In genomic region chr2:102259139-102259538, GRCm38 (mm10) we compare ENCODE assay signal across 9 mouse cellular contexts.
DNase-seq lines count a peak whose midpoint lies in the region; ATAC-seq and TF ChIP-seq lines count a peak whose summit lies in the region.
"Had no signal": no experiment of that assay in that cellular context is flagged by ENCODE, and none has a peak within 500 bp of the region (broad histone marks: within the 10 kb centered on the region; RNA-seq: fewer than 3 reads in every experiment).

No protein-coding gene starts in this region.

- no peak overlapping the region for H3K27ac ChIP-seq in bone marrow macrophage, adult 2 months (ENCODE audit: insufficient read depth, low read depth, low read length)
- no peak overlapping the region for H3K27ac ChIP-seq in forebrain, embryonic 14.5 days (ENCODE audit: low read depth, low read length)
- no peak overlapping the region; the same call in 1 of the 2 replicates for H3K27ac ChIP-seq in hindbrain, embryonic 12.5 days
- H3K27ac ChIP-seq in limb, embryonic 12.5 days = 0 out of 2 replicates have a peak overlapping the region, but pooled peaks have one; percentile 35
- no peak overlapping the region for H3K27ac ChIP-seq in small intestine, adult 2 months (ENCODE audit: insufficient read depth, low read depth, low read length)
- H3K27ac ChIP-seq: liver, embryonic 13.5 days had no signal

- 21% methylated on average over 13 of the region's 13 CpGs for WGBS in forebrain, embryonic 14.5 days
- 16% methylated on average over 13 of the region's 13 CpGs for WGBS in hindbrain, embryonic 12.5 days
- WGBS in limb, embryonic 12.5 days = 5% methylated on average over 13 of the region's 13 CpGs
- WGBS in small intestine, adult 2 months = 6% methylated on average over 13 of the region's 13 CpGs

- TF ChIP-seq CTCF in bone marrow macrophage, adult 2 months (IDR thresholded peaks at IDR 0.05; ENCODE audit: low read depth, low read length) = no peak
- TF ChIP-seq CTCF in small intestine, adult 2 months (IDR thresholded peaks at IDR 0.05; ENCODE audit: extremely low read depth, insufficient read length, insufficient replicate concordance, low read depth, low read length) = no peak

- peak; percentile 12 to 15 for DNase-seq in B cell, adult 2 months
- peak; percentile 24 for DNase-seq in forebrain, embryonic 14.5 days (ENCODE audit: low spot score)
- no peak for DNase-seq in left cerebral cortex, adult 8-10 months (ENCODE audit: low spot score in 2 of 2)
- DNase-seq: liver, embryonic 13.5 days had no signal

- no peak for TF ChIP-seq POLR2A in bone marrow macrophage, adult 2 months (IDR thresholded peaks at IDR 0.05; ENCODE audit: borderline replicate concordance, low read depth, low read length)
- no peak for TF ChIP-seq POLR2A in small intestine, adult 2 months (IDR thresholded peaks at IDR 0.05; ENCODE audit: low read depth, low read length)

- no peaks in the 10 kb centered on the region for H3K36me3 ChIP-seq in forebrain, embryonic 14.5 days (ENCODE audit: control insufficient read depth, insufficient read depth, low read length)
- H3K36me3 ChIP-seq in hindbrain, embryonic 12.5 days = no peaks in the 10 kb centered on the region
- no peaks in the 10 kb centered on the region for H3K36me3 ChIP-seq in limb, embryonic 12.5 days
- H3K36me3 ChIP-seq in small intestine, adult 2 months (ENCODE audit: control insufficient read depth, insufficient read depth, low read length) = no peaks in the 10 kb centered on the region
- H3K36me3 ChIP-seq: liver, embryonic 13.5 days had no signal

- no peak for ATAC-seq in forebrain, embryonic 14.5 days
- ATAC-seq in hindbrain, embryonic 12.5 days (ENCODE audit: low FRiP score) = no peak
- ATAC-seq in limb, embryonic 12.5 days (ENCODE audit: insufficient number of reproducible peaks, insufficient read depth, low FRiP score, low TSS enrichment, low read depth) = no peak
- no peak for ATAC-seq in monocyte, adult 5-6 weeks (replicated peaks; ENCODE audit: insufficient number of reproducible peaks, low FRiP score, low TSS enrichment, poor library complexity, severe bottlenecking)

- H3K4me2 ChIP-seq in forebrain, embryonic 14.5 days (ENCODE audit: low read length) = peak overlapping the region; percentile 25; the same call in 1 of the 2 replicates
- peak overlapping the region; percentile 29 for H3K4me2 ChIP-seq in hindbrain, embryonic 12.5 days (replicated peaks)
- H3K4me2 ChIP-seq in limb, embryonic 12.5 days = peak overlapping the region; percentile 44
- H3K4me2 ChIP-seq: liver, embryonic 13.5 days had no signal

- H3K27me3 ChIP-seq in forebrain, embryonic 14.5 days (replicated peaks; ENCODE audit: control insufficient read depth, insufficient read depth, low read length) = 0 out of 2 replicates have a peak, but pooled peaks cover 3% of the 10 kb centered on the region
- peaks cover 11% of the 10 kb centered on the region for H3K27me3 ChIP-seq in hindbrain, embryonic 12.5 days
- H3K27me3 ChIP-seq in limb, embryonic 12.5 days = peaks cover 22% of the 10 kb centered on the region
- H3K27me3 ChIP-seq in small intestine, adult 2 months (ENCODE audit: control insufficient read depth, insufficient read depth, low read length) = no peaks in the 10 kb centered on the region

- peak overlapping the region; percentile 11; the same call in 1 of the 2 replicates for H3K4me3 ChIP-seq in bone marrow macrophage, adult 2 months (ENCODE audit: insufficient read depth, low read length)
- no peak overlapping the region for H3K4me3 ChIP-seq in forebrain, embryonic 14.5 days (ENCODE audit: low read depth, low read length)
- no peak overlapping the region for H3K4me3 ChIP-seq in hindbrain, embryonic 12.5 days
- H3K4me3 ChIP-seq in limb, embryonic 12.5 days (replicated peaks) = peak overlapping the region; percentile 23
- peak overlapping the region; percentile 29; the same call in 1 of the 2 replicates for H3K4me3 ChIP-seq in small intestine, adult 2 months (ENCODE audit: low read depth, low read length)
- H3K4me3 ChIP-seq: liver, embryonic 13.5 days had no signal

- peaks cover 11% of the 10 kb centered on the region for H3K4me1 ChIP-seq in bone marrow macrophage, adult 2 months (ENCODE audit: control insufficient read depth, insufficient read depth, low read length)
- H3K4me1 ChIP-seq in forebrain, embryonic 14.5 days (ENCODE audit: control insufficient read depth, insufficient read depth, low read length) = peaks cover 17% of the 10 kb centered on the region
- H3K4me1 ChIP-seq in hindbrain, embryonic 12.5 days = peaks cover 19% of the 10 kb centered on the region
- peaks cover 22% of the 10 kb centered on the region for H3K4me1 ChIP-seq in limb, embryonic 12.5 days (replicated peaks)
- peaks cover 10% of the 10 kb centered on the region for H3K4me1 ChIP-seq in small intestine, adult 2 months (ENCODE audit: control insufficient read depth, insufficient read depth, insufficient read length, low read length)

- H3K9me3 ChIP-seq in forebrain, embryonic 14.5 days (replicated peaks; ENCODE audit: control insufficient read depth, low read length) = no peaks in the 10 kb centered on the region
- no peaks in the 10 kb centered on the region for H3K9me3 ChIP-seq in hindbrain, embryonic 12.5 days (replicated peaks)
- H3K9me3 ChIP-seq in limb, embryonic 12.5 days = no peaks in the 10 kb centered on the region
- H3K9me3 ChIP-seq: liver, embryonic 13.5 days had no signal

- peak overlapping the region; percentile 32; the same call in 1 of the 2 replicates for H3K9ac ChIP-seq in forebrain, embryonic 14.5 days (ENCODE audit: low read length)
- no peak overlapping the region for H3K9ac ChIP-seq in hindbrain, embryonic 12.5 days
- 0 out of 2 replicates have a peak overlapping the region, but pooled peaks have one; percentile 23 for H3K9ac ChIP-seq in limb, embryonic 12.5 days (replicated peaks)
- H3K9ac ChIP-seq: liver, embryonic 13.5 days had no signal

Comparison
In these comparisons a context has a peak if more than half of its experiments do, and no peak if none do; other contexts are left out.
1. DNase-seq: peak in B cell, adult 2 months (2 of 2) and forebrain, embryonic 14.5 days (single experiment); none in left cerebral cortex, adult 8-10 months (0 of 2).
2. H3K4me3 ChIP-seq: peak in bone marrow macrophage, adult 2 months (single experiment), limb, embryonic 12.5 days (single experiment) and small intestine, adult 2 months (single experiment); none in forebrain, embryonic 14.5 days (single experiment) and hindbrain, embryonic 12.5 days (single experiment).
3. Peak in every context shown above with its lines, with median percentiles within 50 percentile points of each other: H3K4me2 ChIP-seq.